Mouse (Mus musculus): Measurements from ENCODE around the gene Lmx1b. TPM values are rescaled to one million over a fixed set of nuclear protein-coding genes. Genes with fewer than 3 reads are reported as not detected.

The Lmx1b gene
- polyA plus RNA-seq, 1 experiment from 2014 or later, result 0.84 TPM

- Histone ChIP-seq H3K4me3 (replicated peaks) (no peak overlapping the region), H3K9ac (no peak overlapping the region), H3K4me2 (no peak overlapping the region), H3K36me3 (replicated peaks) (no peaks in the 10 kb centered on the region), H3K27me3 (peaks cover 99% of the 10 kb centered on the region), H3K27ac (no peak overlapping the region), H3K9me3 (no peaks in the 10 kb centered on the region), H3K4me1 (peaks cover 64% of the 10 kb centered on the region)
- no peak for ATAC-seq (ENCODE audit: low FRiP score)
- WGBS, result 14% methylated on average over 6 of the region's 6 CpGs
These were observed 56.5 kb downstream of the Lmx1b start for GRCm38 (mm10) chr2:33583761-33584160.

GRCm38 (mm10) chr2:33583317-33583716 is 57.0 kb downstream of the Lmx1b start:
- Histone ChIP-seq H3K4me3 (replicated peaks) (no peak overlapping the region), H3K4me1 (peaks cover 64% of the 10 kb centered on the region), H3K27ac (no peak overlapping the region), H3K9ac (no peak overlapping the region), H3K9me3 (no peaks in the 10 kb centered on the region), H3K4me2 (no peak overlapping the region), H3K36me3 (replicated peaks) (no peaks in the 10 kb centered on the region), H3K27me3 (peaks cover 100% of the 10 kb centered on the region)
- 4% methylated on average over 4 of the region's 4 CpGs for WGBS
- ATAC-seq (ENCODE audit: low FRiP score), result no peak

- H3K9ac ChIP-seq, result no peak overlapping the region
- peaks cover 100% of the 10 kb centered on the region for H3K27me3 ChIP-seq
- no peak overlapping the region for H3K27ac ChIP-seq
- 0% methylated on average over 5 of the region's 5 CpGs for WGBS
- no peaks in the 10 kb centered on the region for H3K9me3 ChIP-seq
- peak overlapping the region; percentile 46; the same call in 1 of the 2 replicates for H3K4me2 ChIP-seq
- ATAC-seq (ENCODE audit: low FRiP score), result no peak
- no peaks in the 10 kb centered on the region for H3K36me3 ChIP-seq (replicated peaks)
- peaks cover 64% of the 10 kb centered on the region for H3K4me1 ChIP-seq
- H3K4me3 ChIP-seq (replicated peaks), result no peak overlapping the region
These were observed 57.8 kb downstream of the Lmx1b start for GRCm38 (mm10) chr2:33582457-33583060.

- no peak for ATAC-seq (ENCODE audit: low FRiP score)
- H3K9ac ChIP-seq, result no peak overlapping the region
- H3K4me2 ChIP-seq, result peak overlapping the region; percentile 46; the same call in 1 of the 2 replicates
- H3K27ac ChIP-seq, result no peak overlapping the region
- no peak overlapping the region for H3K4me3 ChIP-seq (replicated peaks)
- peaks cover 100% of the 10 kb centered on the region for H3K27me3 ChIP-seq
- whole genome bisulfite sequencing, result 2% methylated on average over 8 of the region's 8 CpGs
- peaks cover 64% of the 10 kb centered on the region for H3K4me1 ChIP-seq
- H3K9me3 ChIP-seq, result no peaks in the 10 kb centered on the region
- H3K36me3 ChIP-seq (replicated peaks), result no peaks in the 10 kb centered on the region
These were observed 58.4 kb downstream of the Lmx1b start for GRCm38 (mm10) chr2:33581866-33582265.

GRCm38 (mm10) chr2:33581449-33581777 is 58.9 kb downstream of the Lmx1b start:
- Histone ChIP-seq H3K27ac (no peak overlapping the region), H3K4me3 (replicated peaks) (peak overlapping the region; percentile 13; the same call in 1 of the 2 replicates), H3K36me3 (replicated peaks) (no peaks in the 10 kb centered on the region), H3K4me2 (peak overlapping the region; percentile 46), H3K9me3 (no peaks in the 10 kb centered on the region), H3K4me1 (peaks cover 64% of the 10 kb centered on the region), H3K9ac (no peak overlapping the region), H3K27me3 (peaks cover 100% of the 10 kb centered on the region)
- 0% methylated on average over 6 of the region's 6 CpGs for WGBS
- ATAC-seq (ENCODE audit: low FRiP score), result peak; percentile 7; the same call in 1 of the 2 replicates

GRCm38 (mm10) chr2:33580697-33581448 is 59.4 kb downstream of the Lmx1b start:
- ATAC-seq (ENCODE audit: low FRiP score), result peak; percentile 54; the same call in 1 of the 2 replicates
- H3K36me3 ChIP-seq (replicated peaks), result no peaks in the 10 kb centered on the region
- H3K9me3 ChIP-seq, result no peaks in the 10 kb centered on the region
- H3K27me3 ChIP-seq, result peaks cover 100% of the 10 kb centered on the region
- H3K4me3 ChIP-seq (replicated peaks), result peak overlapping the region; percentile 13
- H3K4me2 ChIP-seq, result peak overlapping the region; percentile 46
- peaks cover 62% of the 10 kb centered on the region for H3K4me1 ChIP-seq
- WGBS, result under 1% methylated on average over 34 of the region's 34 CpGs
- no peak overlapping the region for H3K27ac ChIP-seq
- H3K9ac ChIP-seq, result 0 out of 2 replicates have a peak overlapping the region, but pooled peaks have one; percentile 17

- 23% methylated on average over 13 of the region's 13 CpGs for WGBS
- H3K27ac ChIP-seq, result no peak overlapping the region
- H3K9me3 ChIP-seq, result no peaks in the 10 kb centered on the region
- no peaks in the 10 kb centered on the region for H3K36me3 ChIP-seq (replicated peaks)
- peaks cover 99% of the 10 kb centered on the region for H3K27me3 ChIP-seq
- no peak overlapping the region for H3K9ac ChIP-seq
- no peak for ATAC-seq (ENCODE audit: low FRiP score)
- peaks cover 25% of the 10 kb centered on the region for H3K4me1 ChIP-seq
- H3K4me3 ChIP-seq (replicated peaks), result no peak overlapping the region
- H3K4me2 ChIP-seq, result no peak overlapping the region
These were observed 64.9 kb downstream of the Lmx1b start for GRCm38 (mm10) chr2:33575406-33575805.

GRCm38 (mm10) chr2:33573075-33573474 is 67.2 kb downstream of the Lmx1b start:
- Histone ChIP-seq H3K27ac (no peak overlapping the region), H3K9me3 (no peaks in the 10 kb centered on the region), H3K36me3 (replicated peaks) (no peaks in the 10 kb centered on the region), H3K4me2 (no peak overlapping the region), H3K4me3 (replicated peaks) (no peak overlapping the region), H3K27me3 (peaks cover 99% of the 10 kb centered on the region), H3K4me1 (peaks cover 16% of the 10 kb centered on the region), H3K9ac (no peak overlapping the region)
- 93% methylated on average over 7 of the region's 7 CpGs for whole genome bisulfite sequencing
- ATAC-seq (ENCODE audit: low FRiP score), result no peak

GRCm38 (mm10) chr2:33571219-33571824 is 69.0 kb downstream of the Lmx1b start:
- H3K27ac ChIP-seq, result no peak overlapping the region
- H3K9me3 ChIP-seq, result no peaks in the 10 kb centered on the region
- peaks cover 99% of the 10 kb centered on the region for H3K27me3 ChIP-seq
- H3K9ac ChIP-seq, result no peak overlapping the region
- peak overlapping the region; percentile 17; the same call in 1 of the 2 replicates for H3K4me2 ChIP-seq
- no peak for ATAC-seq (ENCODE audit: low FRiP score)
- H3K36me3 ChIP-seq (replicated peaks), result no peaks in the 10 kb centered on the region
- WGBS, result 31% methylated on average over 16 of the region's 16 CpGs
- H3K4me3 ChIP-seq (replicated peaks), result no peak overlapping the region
- H3K4me1 ChIP-seq, result peaks cover 16% of the 10 kb centered on the region

GRCm38 (mm10) chr2:33569698-33570097 is 70.6 kb downstream of the Lmx1b start:
- Histone ChIP-seq H3K27ac (no peak overlapping the region), H3K4me2 (no peak overlapping the region), H3K36me3 (replicated peaks) (no peaks in the 10 kb centered on the region), H3K9me3 (no peaks in the 10 kb centered on the region), H3K4me3 (replicated peaks) (no peak overlapping the region), H3K9ac (no peak overlapping the region), H3K4me1 (peaks cover 11% of the 10 kb centered on the region), H3K27me3 (peaks cover 99% of the 10 kb centered on the region)
- WGBS, result 79% methylated on average over 10 of the region's 10 CpGs
- ATAC-seq (ENCODE audit: low FRiP score), result no peak

- Histone ChIP-seq H3K4me1 (peaks cover 11% of the 10 kb centered on the region), H3K9me3 (no peaks in the 10 kb centered on the region), H3K36me3 (replicated peaks) (no peaks in the 10 kb centered on the region), H3K27me3 (peaks cover 99% of the 10 kb centered on the region), H3K9ac (no peak overlapping the region), H3K27ac (no peak overlapping the region), H3K4me2 (no peak overlapping the region), H3K4me3 (replicated peaks) (no peak overlapping the region)
- ATAC-seq (ENCODE audit: low FRiP score), result no peak
- WGBS, result 23% methylated on average over 9 of the region's 9 CpGs
These were observed 71.1 kb downstream of the Lmx1b start for GRCm38 (mm10) chr2:33569240-33569639.

- no peak overlapping the region for H3K4me3 ChIP-seq (replicated peaks)
- H3K27me3 ChIP-seq, result peaks cover 98% of the 10 kb centered on the region
- ATAC-seq (ENCODE audit: low FRiP score), result no peak
- no peaks in the 10 kb centered on the region for H3K36me3 ChIP-seq (replicated peaks)
- no peak overlapping the region for H3K9ac ChIP-seq
- no peak overlapping the region for H3K4me2 ChIP-seq
- H3K9me3 ChIP-seq, result no peaks in the 10 kb centered on the region
- no peak overlapping the region for H3K27ac ChIP-seq
- peaks cover 7% of the 10 kb centered on the region for H3K4me1 ChIP-seq
- WGBS, result 67% methylated on average over 4 of the region's 4 CpGs
These were observed 74.4 kb downstream of the Lmx1b start for GRCm38 (mm10) chr2:33565886-33566285.

Data from forebrain, embryonic 12.5 days (tissue).